Mouse (Mus musculus): Measurements from ENCODE around the gene Wwox. TPM values are rescaled to one million over a fixed set of nuclear protein-coding genes. Genes with fewer than 3 reads are reported as not detected.

Gene Wwox
- polyA plus RNA-seq, 1 experiment, result 4.7 TPM

DNA sequence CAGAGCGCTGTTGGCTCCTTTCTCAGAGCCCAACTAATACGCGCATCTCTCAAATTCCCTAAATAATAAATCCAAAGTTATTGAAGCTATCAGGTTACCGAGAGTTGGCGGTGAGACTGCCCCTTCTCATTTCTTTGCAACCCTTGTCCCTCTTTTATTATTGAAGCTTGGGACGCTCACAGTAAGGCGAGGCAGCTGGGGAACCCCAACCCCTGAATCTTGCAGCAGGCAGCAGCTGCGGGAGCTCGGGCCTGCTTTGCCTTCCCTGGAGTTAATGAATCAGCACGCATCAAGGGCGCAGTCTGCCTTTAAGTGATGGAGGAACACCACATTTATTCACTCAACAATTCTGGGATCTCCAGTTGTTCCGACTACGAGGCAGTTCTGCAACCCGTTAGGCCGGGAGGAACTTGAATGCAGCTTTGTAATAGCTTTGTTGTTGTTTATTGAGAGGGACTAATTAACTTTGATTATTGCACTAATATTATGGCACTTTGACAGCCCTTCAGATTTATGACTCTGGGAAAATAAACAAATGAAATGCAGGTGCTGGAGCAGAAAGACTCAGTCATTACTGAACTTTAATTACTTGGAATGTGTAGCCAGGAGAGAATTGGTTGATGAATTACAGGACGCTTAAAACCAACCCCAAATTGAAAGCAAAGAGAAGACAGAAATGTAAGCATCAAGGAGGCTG lies 60.1 kb downstream of the Wwox start:
- no peak overlapping the region for H3K4me3 ChIP-seq (replicated peaks)
- H3K4me1 ChIP-seq, result no peaks in the 10 kb centered on the region
- H3K27me3 ChIP-seq (replicated peaks), result no peaks in the 10 kb centered on the region
- H3K36me3 ChIP-seq (replicated peaks; ENCODE audit: low read length), result peaks cover 3% of the 10 kb centered on the region
- TF ChIP-seq FLI1 (IDR thresholded peaks at IDR 0.05; ENCODE audit: low read length) (no peak), GATA1 (IDR thresholded peaks at IDR 0.05; ENCODE audit: borderline replicate concordance, low read length) (no peak)
- no peaks in the 10 kb centered on the region for H3K9me3 ChIP-seq

- Histone ChIP-seq H3K4me3 (replicated peaks) (no peak overlapping the region), H3K4me1 (peaks cover 9% of the 10 kb centered on the region), H3K27me3 (replicated peaks) (no peaks in the 10 kb centered on the region), H3K36me3 (replicated peaks; ENCODE audit: low read length) (peaks cover 3% of the 10 kb centered on the region), H3K9me3 (no peaks in the 10 kb centered on the region)
- TF ChIP-seq FLI1 (IDR thresholded peaks at IDR 0.05; ENCODE audit: low read length) (no peak), GATA1 (IDR thresholded peaks at IDR 0.05; ENCODE audit: borderline replicate concordance, low read length) (no peak)
These were observed 62.5 kb downstream of the Wwox start for GRCm38 (mm10) chr8:114501906-114502305.

DNA sequence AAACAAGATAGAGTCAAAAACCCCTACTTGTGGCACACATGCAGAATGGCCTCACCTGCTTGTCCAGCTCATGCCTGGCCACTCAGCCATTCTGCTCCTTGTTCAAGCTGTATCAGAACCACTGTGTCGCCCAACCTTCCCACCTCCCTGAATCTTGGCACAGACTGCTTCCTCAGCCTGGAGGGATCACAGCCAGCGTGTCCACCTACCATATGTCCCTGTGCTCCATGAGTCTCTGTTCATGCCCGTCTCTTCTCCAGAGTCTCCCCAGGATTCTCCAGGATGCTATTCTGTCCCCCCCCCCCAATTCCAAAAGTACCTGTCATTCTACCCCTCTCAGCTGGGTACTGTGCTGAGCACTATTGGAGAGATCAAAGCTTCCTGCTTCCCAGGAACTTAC lies 63.7 kb downstream of the Wwox start:
- H3K27me3 ChIP-seq (replicated peaks), result no peaks in the 10 kb centered on the region
- TF ChIP-seq FLI1 (IDR thresholded peaks at IDR 0.05; ENCODE audit: low read length), result no peak
- TF ChIP-seq GATA1 (IDR thresholded peaks at IDR 0.05; ENCODE audit: borderline replicate concordance, low read length), result no peak
- H3K36me3 ChIP-seq (replicated peaks; ENCODE audit: low read length), result peaks cover 3% of the 10 kb centered on the region
- peaks cover 9% of the 10 kb centered on the region for H3K4me1 ChIP-seq
- H3K9me3 ChIP-seq, result no peaks in the 10 kb centered on the region
- H3K4me3 ChIP-seq (replicated peaks), result peak overlapping the region; percentile 38

GRCm38 (mm10) chr8:114504889-114505288 lies 65.4 kb downstream of the Wwox start:
- no peak overlapping the region for H3K4me3 ChIP-seq (replicated peaks)
- TF ChIP-seq FLI1 (IDR thresholded peaks at IDR 0.05; ENCODE audit: low read length) (no peak), GATA1 (IDR thresholded peaks at IDR 0.05; ENCODE audit: borderline replicate concordance, low read length) (no peak)
- peaks cover 3% of the 10 kb centered on the region for H3K36me3 ChIP-seq (replicated peaks; ENCODE audit: low read length)
- peaks cover 9% of the 10 kb centered on the region for H3K4me1 ChIP-seq
- no peaks in the 10 kb centered on the region for H3K9me3 ChIP-seq
- H3K27me3 ChIP-seq (replicated peaks), result no peaks in the 10 kb centered on the region

GRCm38 (mm10) chr8:114505351-114506347 lies 66.2 kb downstream of the Wwox start:
- Histone ChIP-seq H3K4me1 (peaks cover 9% of the 10 kb centered on the region), H3K27me3 (replicated peaks) (no peaks in the 10 kb centered on the region), H3K4me3 (replicated peaks) (peak overlapping the region; percentile 51), H3K36me3 (replicated peaks; ENCODE audit: low read length) (peaks cover 3% of the 10 kb centered on the region), H3K9me3 (no peaks in the 10 kb centered on the region)
- TF ChIP-seq GATA1 (IDR thresholded peaks at IDR 0.05; ENCODE audit: borderline replicate concordance, low read length) (no peak), FLI1 (IDR thresholded peaks at IDR 0.05; ENCODE audit: low read length) (no peak)

- peaks cover 3% of the 10 kb centered on the region for H3K36me3 ChIP-seq (replicated peaks; ENCODE audit: low read length)
- H3K9me3 ChIP-seq, result no peaks in the 10 kb centered on the region
- no peaks in the 10 kb centered on the region for H3K27me3 ChIP-seq (replicated peaks)
- TF ChIP-seq GATA1 (IDR thresholded peaks at IDR 0.05; ENCODE audit: borderline replicate concordance, low read length) (no peak), FLI1 (IDR thresholded peaks at IDR 0.05; ENCODE audit: low read length) (no peak)
- peaks cover 9% of the 10 kb centered on the region for H3K4me1 ChIP-seq
- H3K4me3 ChIP-seq (replicated peaks), result no peak overlapping the region
These were observed 67.9 kb downstream of the Wwox start for GRCm38 (mm10) chr8:114507404-114507803.

GRCm38 (mm10) chr8:114510226-114510625 lies 70.8 kb downstream of the Wwox start:
- H3K36me3 ChIP-seq (replicated peaks; ENCODE audit: low read length), result peaks cover 10% of the 10 kb centered on the region
- no peaks in the 10 kb centered on the region for H3K27me3 ChIP-seq (replicated peaks)
- H3K4me3 ChIP-seq (replicated peaks), result no peak overlapping the region
- H3K4me1 ChIP-seq, result peaks cover 9% of the 10 kb centered on the region
- no peaks in the 10 kb centered on the region for H3K9me3 ChIP-seq
- no peak for TF ChIP-seq FLI1 (IDR thresholded peaks at IDR 0.05; ENCODE audit: low read length)
- no peak for TF ChIP-seq GATA1 (IDR thresholded peaks at IDR 0.05; ENCODE audit: borderline replicate concordance, low read length)

DNA sequence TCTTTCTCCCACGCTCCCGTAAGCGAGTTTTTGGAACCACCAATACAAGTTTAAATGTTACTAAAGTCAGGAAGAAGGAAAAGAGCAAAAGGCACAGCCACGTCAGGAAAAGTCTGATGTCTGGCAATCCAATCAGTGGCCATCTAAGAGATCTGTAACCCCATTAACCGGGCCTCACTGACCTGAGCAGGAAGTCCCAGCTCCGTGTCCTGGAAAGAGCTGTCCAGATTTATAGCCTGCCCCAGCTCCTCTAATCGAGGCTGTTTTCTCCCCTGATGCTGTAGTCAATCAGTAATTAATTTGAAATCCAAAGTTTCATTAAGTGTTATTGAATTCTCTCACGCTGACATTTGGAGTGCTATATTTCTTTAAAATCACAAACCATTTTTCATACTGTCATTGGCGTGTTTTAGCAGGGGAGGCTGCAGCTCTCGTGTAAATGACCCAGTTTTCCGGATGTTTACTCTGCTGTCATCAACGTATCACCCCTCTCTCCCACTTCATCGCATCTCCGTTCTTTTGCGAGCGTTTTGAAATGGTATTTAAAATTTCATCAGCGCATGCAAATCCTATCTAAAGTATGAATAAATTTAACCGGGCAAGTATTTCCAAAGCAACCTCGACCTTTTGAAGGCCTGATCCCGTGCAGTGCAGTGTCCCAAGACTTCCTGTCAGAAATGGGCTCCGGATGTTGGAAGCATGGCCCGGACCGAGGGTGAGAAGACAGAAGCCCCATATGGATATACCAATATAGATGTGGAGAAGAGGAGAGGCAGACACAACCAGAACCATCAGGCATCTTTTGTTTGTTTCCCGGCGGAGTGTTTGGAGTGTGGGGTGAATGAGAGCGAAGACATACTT lies 72.8 kb downstream of the Wwox start:
- H3K4me1 ChIP-seq, result no peaks in the 10 kb centered on the region
- H3K4me3 ChIP-seq (replicated peaks), result no peak overlapping the region
- peaks cover 9% of the 10 kb centered on the region for H3K9me3 ChIP-seq
- no peaks in the 10 kb centered on the region for H3K27me3 ChIP-seq (replicated peaks)
- peaks cover 10% of the 10 kb centered on the region for H3K36me3 ChIP-seq (replicated peaks; ENCODE audit: low read length)
- TF ChIP-seq FLI1 (IDR thresholded peaks at IDR 0.05; ENCODE audit: low read length), result no peak
- no peak for TF ChIP-seq GATA1 (IDR thresholded peaks at IDR 0.05; ENCODE audit: borderline replicate concordance, low read length)

DNA sequence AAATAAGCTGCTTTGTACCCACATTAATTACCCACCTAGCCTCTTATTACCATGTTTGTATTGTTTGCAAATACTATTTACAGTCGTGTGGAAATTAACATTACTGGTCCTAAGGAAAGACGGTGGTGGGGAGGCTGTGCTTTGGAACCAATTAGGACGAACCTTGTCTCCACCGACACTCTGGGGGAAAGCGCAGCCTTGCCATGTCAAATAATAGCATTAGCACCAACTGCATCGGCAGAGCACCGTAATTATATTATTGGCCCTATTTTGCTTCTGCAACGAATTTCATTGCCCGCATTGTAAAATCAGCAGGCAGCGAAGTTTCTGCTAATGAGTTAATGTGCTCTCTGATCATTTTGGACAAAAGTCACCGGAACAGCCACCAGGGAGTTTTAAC lies 75.2 kb downstream of the Wwox start:
- H3K9me3 ChIP-seq, result peaks cover 12% of the 10 kb centered on the region
- H3K27me3 ChIP-seq (replicated peaks), result no peaks in the 10 kb centered on the region
- H3K36me3 ChIP-seq (replicated peaks; ENCODE audit: low read length), result peaks cover 10% of the 10 kb centered on the region
- H3K4me1 ChIP-seq, result no peaks in the 10 kb centered on the region
- TF ChIP-seq GATA1 (IDR thresholded peaks at IDR 0.05; ENCODE audit: borderline replicate concordance, low read length), result no peak
- no peak overlapping the region for H3K4me3 ChIP-seq (replicated peaks)

All from megakaryocyte, embryonic 14.5 days (primary cell).